Mouse (Mus musculus): Measurements from ENCODE around the gene Prdx5. TPM values are rescaled to one million over a fixed set of nuclear protein-coding genes. Genes with fewer than 3 reads are reported as not detected.
"Not testable (repeated sequence)": the region's sequence is repeated elsewhere in the genome, so short reads cannot be mapped to it uniquely, and the experiment has no call there.

The Prdx5 gene
- total and polyA plus RNA-seq, 3 experiments, result 74.8 to 137 (median 83.5) TPM

DNA sequence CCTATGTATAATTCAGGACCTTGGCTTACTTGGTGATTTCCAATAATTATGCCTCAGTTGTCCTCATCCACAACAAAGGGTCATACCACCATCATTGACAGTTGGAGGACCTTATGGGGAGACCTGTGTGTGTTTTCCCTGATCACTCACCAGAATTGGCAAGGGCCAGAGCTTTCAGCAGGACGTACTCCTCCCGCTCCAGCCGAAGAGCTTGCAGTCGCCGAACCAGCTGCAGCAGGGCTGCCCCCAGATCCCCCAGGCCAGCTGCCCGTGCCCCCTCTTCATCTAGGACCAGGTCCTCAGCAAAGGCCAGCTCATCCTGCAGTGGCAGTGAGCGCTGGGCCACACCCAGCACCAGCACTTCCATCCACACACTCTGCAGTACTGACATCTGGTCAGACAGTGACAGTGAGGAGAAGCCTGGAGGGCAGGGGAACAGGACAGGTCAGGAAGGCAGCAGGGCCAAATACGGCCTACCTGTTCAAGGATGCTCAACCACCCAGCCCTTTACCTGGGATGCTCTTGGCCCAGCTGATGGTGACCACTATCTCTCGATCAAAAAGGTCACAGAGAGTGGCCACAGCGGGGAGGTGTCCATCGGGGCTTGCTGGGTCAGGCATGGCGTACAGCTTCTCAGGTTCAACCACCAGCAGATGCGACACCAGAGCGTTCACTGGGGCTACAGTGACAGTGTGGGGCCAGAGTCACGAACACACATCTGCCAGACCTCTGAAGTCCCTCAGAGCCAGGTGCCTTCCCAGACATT, 2.5 kb upstream of the Prdx5 start:
- TF ChIP-seq TBP (conservative IDR thresholded peaks at IDR 0.05; ENCODE audit: low read depth, low read length) (no peak), GABPA (IDR thresholded peaks at IDR 0.05; ENCODE audit: insufficient replicate concordance, low read depth, low read length) (no peak), KAT2A (IDR thresholded peaks at IDR 0.05; ENCODE audit: insufficient replicate concordance, low read length) (no peak), EP300 (IDR thresholded peaks at IDR 0.05; ENCODE audit: low read length) (no peak), POLR2AphosphoS2 (IDR thresholded peaks at IDR 0.05; ENCODE audit: low read depth, low read length) (no peak), RAD21 (IDR thresholded peaks at IDR 0.05; ENCODE audit: low read depth, low read length) (no peak), MAX (IDR thresholded peaks at IDR 0.05; ENCODE audit: low read length) (no peak), SMC3 (IDR thresholded peaks at IDR 0.05; ENCODE audit: low read depth, low read length) (no peak), RCOR1 (conservative IDR thresholded peaks at IDR 0.05; ENCODE audit: low read depth, low read length) (no peak)
- Histone ChIP-seq H3K79me2 (replicated peaks; ENCODE audit: control insufficient read depth, extremely low read depth, insufficient read depth, poor library complexity, severe bottlenecking) (peaks cover 21% of the 10 kb centered on the region), H3K4me3 (replicated peaks in 1 of 3; ENCODE audit: low read depth in 2 of 3, low read length in 2 of 3, poor library complexity in 1 of 3) (no peak overlapping the region), H3K4me2 (ENCODE audit: insufficient read depth, low read depth, poor library complexity, severe bottlenecking) (no peak overlapping the region), H3K27me3 (replicated peaks) (no peaks in the 10 kb centered on the region), H3K27ac (ENCODE audit: insufficient read depth, low read depth) (no peak overlapping the region), H3K9ac (ENCODE audit: insufficient read depth, low read depth) (no peak overlapping the region), H3K36me3 (replicated peaks in 1 of 2; ENCODE audit: control insufficient read depth in 1 of 2, insufficient read depth in 1 of 2, low read length in 1 of 2) (peaks cover 31 to 66% of the 10 kb centered on the region in 2 experiments), H3K9me3 (replicated peaks; ENCODE audit: low read length) (no peaks in the 10 kb centered on the region), H3K4me1 (ENCODE audit: control insufficient read depth in 1 of 2, insufficient read depth in 2 of 2) (peaks cover 10 to 28% of the 10 kb centered on the region in 2 experiments; a peak in 3 of 4 replicates)
- in situ Hi-C loops (cut with MboI; ENCODE audit: low pct_ligation_motif_present, low pct_unique_long_range_greater_than_20kb, low sequenced_read_pairs), result no loop called here
- DNase-seq (ENCODE audit: extremely low read depth), result no peak
- dilution Hi-C loops (cut with MboI; ENCODE audit: extremely low pct_ligation_motif_present, extremely low pct_unique_long_range_greater_than_20kb, low sequenced_read_pairs), result no loop called here

DNA sequence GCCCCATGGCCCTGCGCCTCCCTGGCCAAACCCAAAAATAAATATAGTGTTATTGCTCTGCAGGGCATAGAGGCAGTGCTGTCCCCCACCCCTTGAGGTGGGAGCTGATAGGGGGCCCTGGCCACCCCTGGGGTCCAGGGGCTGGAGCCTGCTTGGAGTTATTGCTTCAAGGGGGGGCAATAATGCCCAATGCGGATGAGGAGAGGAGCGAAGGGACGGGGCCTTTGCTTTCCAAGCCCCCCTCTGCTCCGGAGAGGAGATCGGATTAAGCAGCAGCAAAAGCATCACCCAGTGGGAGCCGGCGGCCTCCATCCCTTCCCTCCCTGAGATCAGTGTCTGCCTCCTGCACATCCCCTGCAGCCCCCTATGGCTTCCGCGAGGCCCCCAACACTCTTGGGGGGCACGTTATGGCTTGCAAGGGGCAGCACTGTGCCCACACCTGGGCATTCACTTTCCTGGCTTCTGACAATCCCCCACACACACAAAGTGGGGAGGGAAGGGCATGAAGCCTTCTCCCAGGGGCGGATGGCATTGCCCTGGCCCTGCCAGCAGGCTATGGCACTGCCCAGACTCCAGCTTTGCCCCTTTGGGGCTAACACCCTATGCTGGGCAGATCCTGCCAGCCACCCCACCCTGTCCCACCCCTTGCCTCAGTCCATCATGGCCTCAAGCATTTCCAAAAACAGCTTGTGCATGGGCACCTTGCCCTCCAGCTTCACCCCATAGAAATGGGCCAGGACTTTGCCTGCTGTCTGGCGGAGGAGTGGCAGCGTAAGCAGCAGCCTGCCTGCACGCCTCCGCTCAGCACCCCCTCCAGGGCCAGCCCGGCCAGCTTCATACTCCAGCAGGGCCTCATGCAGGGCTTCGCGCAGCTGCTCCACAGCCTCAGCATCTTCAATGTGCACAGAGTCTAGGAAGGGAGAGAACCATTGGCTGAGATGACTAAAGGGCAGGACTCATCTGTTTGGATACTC, 1.5 kb upstream of the Prdx5 start:
- in situ Hi-C loops (cut with MboI; ENCODE audit: low pct_ligation_motif_present, low pct_unique_long_range_greater_than_20kb, low sequenced_read_pairs), result no loop called here
- peak overlapping the region; percentile 63; the same call in 1 of the 2 replicates for H3K4me2 ChIP-seq (ENCODE audit: insufficient read depth, low read depth, poor library complexity, severe bottlenecking)
- no peaks in the 10 kb centered on the region for H3K27me3 ChIP-seq (replicated peaks)
- dilution Hi-C loops (cut with MboI; ENCODE audit: extremely low pct_ligation_motif_present, extremely low pct_unique_long_range_greater_than_20kb, low sequenced_read_pairs), result no loop called here
- no peak overlapping the region for H3K27ac ChIP-seq (ENCODE audit: insufficient read depth, low read depth)
- TF ChIP-seq RAD21 (IDR thresholded peaks at IDR 0.05; ENCODE audit: low read depth, low read length), result no peak
- TF ChIP-seq JUND (conservative IDR thresholded peaks at IDR 0.05; ENCODE audit: low read depth, low read length), result no peak
- TF ChIP-seq CHD2 (IDR thresholded peaks at IDR 0.05; ENCODE audit: low read length), result no peak
- no peak for TF ChIP-seq MXI1 (IDR thresholded peaks at IDR 0.05; ENCODE audit: low read depth, low read length)
- no peak for TF ChIP-seq PAX5 (IDR thresholded peaks at IDR 0.05; ENCODE audit: low read length)
- no peak for TF ChIP-seq MYC (IDR thresholded peaks at IDR 0.05; ENCODE audit: low read depth, low read length)
- no peak for TF ChIP-seq SIN3A (IDR thresholded peaks at IDR 0.05; ENCODE audit: low read length)
- TF ChIP-seq RCOR1 (conservative IDR thresholded peaks at IDR 0.05; ENCODE audit: low read depth, low read length), result no peak
- no peak for TF ChIP-seq ELF1 (IDR thresholded peaks at IDR 0.05; ENCODE audit: low read depth, low read length)
- TF ChIP-seq ZC3H11A (IDR thresholded peaks at IDR 0.05; ENCODE audit: low read depth, low read length), result no peak
- no peak for TF ChIP-seq MAFK (IDR thresholded peaks at IDR 0.05; ENCODE audit: insufficient replicate concordance, low read length)
- TF ChIP-seq ZMIZ1 (IDR thresholded peaks at IDR 0.05; ENCODE audit: low read depth, low read length), result 0 out of 2 replicates have a peak, but pooled peaks have one; percentile 12
- no peak for TF ChIP-seq MAZ (IDR thresholded peaks at IDR 0.05; ENCODE audit: low read depth, low read length)
- TF ChIP-seq POLR2AphosphoS2 (IDR thresholded peaks at IDR 0.05; ENCODE audit: low read depth, low read length), result peak; percentile 76
- no peak for TF ChIP-seq E2F4 (IDR thresholded peaks at IDR 0.05; ENCODE audit: insufficient replicate concordance, low read depth, low read length)
- peaks cover 37 to 70% of the 10 kb centered on the region in 2 experiments for H3K36me3 ChIP-seq (replicated peaks in 1 of 2; ENCODE audit: control insufficient read depth in 1 of 2, insufficient read depth in 1 of 2, low read length in 1 of 2)
- peaks cover 21% of the 10 kb centered on the region for H3K79me2 ChIP-seq (replicated peaks; ENCODE audit: control insufficient read depth, extremely low read depth, insufficient read depth, poor library complexity, severe bottlenecking)
- no peak overlapping the region for H3K9ac ChIP-seq (ENCODE audit: insufficient read depth, low read depth)
- no peak for DNase-seq (ENCODE audit: extremely low read depth)
- peak overlapping the region in 2 of 3 experiments; percentile 10 to 41 for H3K4me3 ChIP-seq (replicated peaks in 1 of 3; ENCODE audit: low read depth in 2 of 3, low read length in 2 of 3, poor library complexity in 1 of 3)
- H3K9me3 ChIP-seq (replicated peaks; ENCODE audit: low read length), result no peaks in the 10 kb centered on the region
- H3K4me1 ChIP-seq (ENCODE audit: control insufficient read depth in 1 of 2, insufficient read depth in 2 of 2), result peaks cover 10 to 29% of the 10 kb centered on the region in 2 experiments; a peak in 3 of 4 replicates

DNA sequence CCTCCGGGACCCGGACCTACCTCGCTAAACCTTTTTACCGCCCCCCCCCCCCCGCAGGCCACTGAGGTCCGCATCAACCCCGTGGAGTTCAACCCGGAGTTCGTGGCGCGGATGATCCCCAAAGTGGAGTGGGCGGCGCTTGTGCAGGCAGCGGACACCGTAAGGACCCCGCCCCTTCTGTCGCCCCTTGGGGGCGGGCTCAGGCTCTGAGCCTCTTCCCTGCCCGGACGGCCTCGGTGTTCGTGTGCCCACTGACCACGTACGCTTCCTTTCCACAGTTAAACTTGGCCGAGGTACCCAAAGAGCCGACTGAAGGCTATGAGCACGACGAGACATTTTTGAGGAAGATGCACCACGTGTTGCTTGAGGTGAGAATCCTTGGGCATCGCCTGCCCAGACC, 400 bp upstream of the Prdx5 start:
- peak; percentile 54 for DNase-seq (ENCODE audit: extremely low read depth)
- H3K36me3 ChIP-seq (replicated peaks in 1 of 2; ENCODE audit: control insufficient read depth in 1 of 2, insufficient read depth in 1 of 2, low read length in 1 of 2), result peaks cover 44 to 68% of the 10 kb centered on the region in 2 experiments
- in situ Hi-C loops (cut with MboI; ENCODE audit: low pct_ligation_motif_present, low pct_unique_long_range_greater_than_20kb, low sequenced_read_pairs), result not testable (repeated sequence)

More for the DNA sequence above, 400 bp upstream of the Prdx5 start:
- H3K9me3 ChIP-seq (replicated peaks; ENCODE audit: low read length); dilution Hi-C loops (cut with MboI; ENCODE audit: extremely low pct_ligation_motif_present, extremely low pct_unique_long_range_greater_than_20kb, low sequenced_read_pairs); H3K27me3 ChIP-seq (replicated peaks): not testable (repeated sequence)
- Histone ChIP-seq H3K27ac (ENCODE audit: insufficient read depth, low read depth) (peak overlapping the region; percentile 97), H3K4me3 (replicated peaks in 1 of 3; ENCODE audit: low read depth in 2 of 3, low read length in 2 of 3, poor library complexity in 1 of 3) (peak overlapping the region; percentile 85 to 100 (median 92)), H3K4me1 (ENCODE audit: control insufficient read depth in 1 of 2, insufficient read depth in 2 of 2) (peaks cover 10 to 29% of the 10 kb centered on the region in 2 experiments; a peak in 3 of 4 replicates), H3K4me2 (ENCODE audit: insufficient read depth, low read depth, poor library complexity, severe bottlenecking) (peak overlapping the region; percentile 63; the same call in 1 of the 2 replicates), H3K79me2 (replicated peaks; ENCODE audit: control insufficient read depth, extremely low read depth, insufficient read depth, poor library complexity, severe bottlenecking) (peaks cover 21% of the 10 kb centered on the region), H3K9ac (ENCODE audit: insufficient read depth, low read depth) (peak overlapping the region; percentile 94)
